Mouse (Mus musculus): Measurements from ENCODE around the gene Duox2.

DNA sequence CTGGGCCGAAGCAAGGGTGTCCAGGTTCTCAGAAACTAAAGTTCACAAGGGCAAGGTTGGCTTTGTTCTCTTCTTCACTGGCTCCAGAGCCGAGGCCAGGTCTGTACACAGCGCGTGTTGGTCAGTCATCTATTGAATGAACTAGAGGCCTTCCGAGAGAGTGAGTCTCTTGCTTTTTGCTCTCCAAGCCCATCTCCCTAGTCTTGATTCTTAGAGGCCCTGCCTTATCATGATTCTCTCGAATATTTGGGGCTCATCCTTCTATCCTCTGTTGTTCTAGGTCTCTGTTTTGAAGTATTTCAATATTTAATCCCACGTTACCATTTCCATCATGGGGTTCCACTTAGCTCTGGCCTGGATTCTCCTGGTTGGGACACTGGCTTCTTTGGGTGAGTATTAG lies 17.1 kb upstream of the Duox2 start, which contains the start of gene Duox1:
- TF ChIP-seq POLR2A (IDR thresholded peaks at IDR 0.05; ENCODE audit: borderline replicate concordance, insufficient read depth, low read length) = no peak
- TF ChIP-seq CTCF (IDR thresholded peaks at IDR 0.05; ENCODE audit: borderline replicate concordance, insufficient read depth, low read depth, low read length) = no peak
